Mouse (Mus musculus): ENCODE results near the gene Ntf5.

The Ntf5 gene

GRCm38 (mm10) chr7:45435038-45435437 is 21.5 kb downstream of the Ntf5 start:
- peak in 1 of 2 experiments; percentile 16 for DNase-seq (ENCODE audit: low spot score in 2 of 2)

GRCm38 (mm10) chr7:45436444-45436843 is 22.9 kb downstream of the Ntf5 start:
- DNase-seq (ENCODE audit: low spot score in 2 of 2) = no peak

DNA sequence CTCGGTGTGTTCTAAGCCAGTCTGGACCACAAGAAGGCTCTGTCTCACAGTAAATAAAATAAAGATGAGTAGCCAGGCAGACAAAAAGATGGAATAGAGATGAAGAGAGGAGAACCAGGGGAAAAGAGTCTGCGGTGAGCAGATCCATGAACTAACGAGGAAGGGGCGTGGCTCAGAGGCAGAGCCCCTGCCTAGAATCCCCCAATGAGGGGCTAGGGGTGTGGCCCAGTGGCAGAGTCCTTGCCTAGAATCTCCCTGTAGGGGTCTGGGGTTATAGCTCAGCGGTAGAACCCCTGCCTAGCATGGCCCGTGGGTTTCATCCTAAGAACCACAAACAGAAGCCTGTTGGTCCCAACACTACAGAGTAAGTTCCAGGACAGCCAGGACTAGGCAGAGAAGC is 23.6 kb downstream of the Ntf5 start:
- DNase-seq (ENCODE audit: low spot score in 2 of 2) = no peak

DNA sequence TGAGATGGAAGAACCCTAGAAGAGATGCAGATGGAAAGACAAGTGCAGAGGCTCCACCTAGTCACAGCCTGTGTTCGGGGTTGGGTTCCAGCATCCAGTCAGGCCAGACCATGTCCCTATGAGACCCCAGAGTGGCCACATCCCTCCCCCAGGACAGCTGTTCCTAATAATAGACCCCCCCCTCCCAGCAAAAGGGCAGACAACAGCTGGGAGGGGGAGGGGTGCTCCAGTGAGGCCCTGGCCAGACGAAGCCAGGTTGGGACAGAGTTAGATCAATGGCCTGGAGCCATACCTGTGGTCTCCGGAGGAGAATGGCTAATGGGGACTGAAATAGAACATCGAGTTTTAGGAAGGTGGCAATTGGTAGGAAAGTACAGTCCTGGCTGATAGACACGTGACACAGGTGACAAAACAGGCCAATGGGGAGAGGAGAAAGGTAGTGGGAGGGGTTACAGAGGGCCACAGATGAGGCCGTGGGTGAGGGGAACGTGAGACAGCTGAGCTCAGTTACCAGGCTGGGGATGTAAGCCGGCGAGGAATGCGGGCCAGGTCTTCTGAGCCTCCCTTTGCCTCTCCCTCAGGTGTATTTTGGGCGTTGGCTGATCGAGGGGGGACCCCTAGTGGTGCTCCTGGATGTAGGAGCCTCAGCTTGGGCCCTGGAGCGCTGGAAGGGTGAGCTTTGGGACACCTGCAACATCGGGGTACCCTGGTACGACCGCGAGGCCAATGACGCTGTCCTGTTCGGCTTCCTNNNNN is 24.2 kb downstream of the Ntf5 start, which contains the start of gene Ruvbl2:
Gene Ruvbl2 (minus strand): TSS at position 576 of the 756 bp plus-strand sequence.
- no peak for DNase-seq (ENCODE audit: low spot score in 2 of 2)

DNA sequence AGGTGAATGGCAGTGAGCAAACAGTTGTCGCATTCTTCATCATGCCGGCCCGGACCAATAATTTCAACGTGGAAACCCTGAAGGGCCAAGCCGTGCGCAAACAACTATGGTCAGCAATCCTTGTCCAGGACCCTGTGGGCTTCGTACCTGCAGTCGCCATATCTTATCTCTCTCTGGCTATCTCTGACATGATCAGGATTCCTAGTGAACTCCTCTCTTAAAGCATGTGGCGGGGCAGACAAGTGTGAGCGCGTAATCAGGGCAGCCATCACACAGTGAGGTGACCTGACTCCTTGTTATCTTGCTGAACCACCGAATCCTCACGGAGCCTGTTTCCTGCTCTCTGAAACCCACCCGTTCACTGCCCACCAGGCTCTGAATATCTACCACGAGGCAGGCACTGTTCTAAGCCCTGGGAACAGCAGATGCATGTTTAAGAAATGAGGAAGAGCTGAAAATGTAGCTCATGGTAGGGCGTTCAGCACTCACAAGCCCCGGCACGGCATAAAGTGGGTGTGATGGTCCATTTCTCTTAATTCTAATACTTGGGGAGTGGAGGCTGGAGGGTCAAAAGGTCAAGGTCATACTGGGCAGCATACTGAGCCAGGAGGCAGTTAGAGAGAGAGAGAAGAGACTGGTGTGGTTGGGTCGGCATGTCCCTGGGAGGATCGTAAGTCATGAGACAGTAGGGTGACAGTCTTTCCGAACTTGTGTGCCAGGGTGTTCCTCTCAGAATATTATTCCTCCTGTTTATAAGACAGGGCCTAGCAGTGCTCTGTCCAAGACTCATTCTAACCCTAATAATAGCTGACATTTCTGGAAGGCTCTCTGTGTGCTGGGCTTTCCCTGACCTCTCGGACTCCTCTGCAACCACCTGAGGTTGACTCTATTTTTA is 30.3 kb downstream of the Ntf5 start:
- no peak for DNase-seq (ENCODE audit: low spot score in 2 of 2)

GRCm38 (mm10) chr7:45446589-45446988 is 33.1 kb downstream of the Ntf5 start:
- DNase-seq (ENCODE audit: low spot score in 2 of 2) = no peak

DNA sequence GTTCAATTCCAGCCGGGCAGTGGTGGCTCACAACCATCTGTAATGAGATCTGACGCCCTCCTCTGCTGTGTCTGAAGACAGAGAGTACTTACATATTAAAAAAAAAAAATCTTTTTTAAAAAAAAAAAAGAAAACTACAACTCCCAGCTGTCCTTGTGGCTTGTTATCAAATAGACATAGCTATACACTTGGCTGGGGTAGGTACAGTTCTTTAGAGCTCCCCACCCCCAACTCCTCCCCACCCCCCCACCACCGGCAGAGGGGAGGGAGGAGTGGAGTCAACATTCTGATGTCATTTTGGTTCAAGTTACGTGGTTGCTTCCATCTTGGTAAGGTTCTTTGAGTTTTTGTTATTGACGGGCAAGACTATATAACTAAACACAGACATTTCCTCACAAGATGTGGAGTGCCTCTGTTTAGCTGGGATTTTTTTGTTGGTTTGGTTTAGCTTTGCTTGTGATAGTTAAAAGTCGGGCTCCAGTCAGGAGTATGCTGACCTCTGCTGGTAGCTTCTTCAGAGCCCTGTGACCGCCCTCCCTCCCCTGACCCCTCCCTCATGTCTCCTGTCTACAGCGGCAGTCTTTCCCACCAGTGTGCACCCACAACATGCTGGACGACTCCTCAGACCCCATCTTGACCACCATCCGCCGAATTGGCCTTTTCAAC is 34.0 kb downstream of the Ntf5 start:
- DNase-seq (ENCODE audit: low spot score in 2 of 2) = no peak

DNA sequence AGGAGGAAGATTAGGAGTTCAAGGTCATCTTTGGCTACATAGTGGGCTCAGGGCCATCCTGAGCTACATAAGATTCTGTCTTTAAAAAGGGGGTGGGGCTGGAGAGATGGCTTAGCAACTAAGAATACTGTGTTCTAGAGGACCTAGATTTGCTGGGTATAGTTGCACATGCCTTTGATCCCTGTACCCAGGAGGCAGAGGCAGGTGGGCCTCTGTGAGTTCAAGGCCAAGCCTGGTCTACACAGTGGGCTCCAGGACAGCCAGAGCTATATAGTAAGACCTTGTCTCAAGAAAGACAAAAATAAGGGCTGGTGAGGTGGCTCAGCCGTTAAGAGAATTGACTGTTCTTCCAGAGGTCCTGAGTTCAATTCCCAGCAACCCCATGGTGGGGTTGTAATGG is 36.5 kb downstream of the Ntf5 start:
- no peak for DNase-seq (ENCODE audit: low spot score in 2 of 2)

DNA sequence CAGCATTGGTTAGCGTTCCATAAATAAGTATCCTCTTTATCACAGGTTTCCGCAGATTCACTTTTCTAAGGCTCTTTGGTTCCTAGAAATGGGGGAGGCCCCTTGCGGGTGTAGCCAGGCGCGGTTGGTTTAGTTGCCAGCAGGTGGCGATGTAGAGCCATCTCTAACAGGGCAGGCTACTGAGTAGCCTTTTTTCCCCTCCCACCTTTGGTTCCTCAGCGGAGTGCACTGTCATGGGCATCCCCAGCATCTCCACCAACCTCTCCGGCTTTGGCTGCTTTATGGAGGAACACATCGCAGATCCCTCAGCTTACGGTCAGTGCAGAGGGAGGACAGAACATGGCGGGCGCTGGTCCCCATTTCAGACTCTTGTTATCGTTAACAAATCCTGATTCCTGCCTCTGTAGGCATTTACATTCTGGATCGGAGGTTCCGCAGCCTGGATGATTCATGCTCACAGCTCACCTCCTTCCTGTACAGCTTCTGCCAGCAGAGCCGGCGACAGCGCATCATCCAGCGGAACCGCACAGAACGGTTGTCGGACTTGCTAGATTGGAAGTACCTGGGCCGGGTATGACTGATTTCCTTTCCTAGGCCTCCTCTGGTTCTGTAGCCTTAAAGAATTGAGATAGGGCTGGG is 38.0 kb downstream of the Ntf5 start:
- peak; percentile 92 to 93 for DNase-seq (ENCODE audit: low spot score in 2 of 2)

GRCm38 (mm10) chr7:45454971-45455370 is 41.5 kb downstream of the Ntf5 start:
- no peak for DNase-seq (ENCODE audit: low spot score in 2 of 2)

GRCm38 (mm10) chr7:45455932-45456696 is 42.6 kb downstream of the Ntf5 start:
- no peak for DNase-seq (ENCODE audit: low spot score in 2 of 2)

- no peak for DNase-seq (ENCODE audit: low spot score in 2 of 2)
Measured at GRCm38 (mm10) chr7:45456721-45457203, 43.3 kb downstream of the Ntf5 start.

GRCm38 (mm10) chr7:45457204-45458060 is 43.9 kb downstream of the Ntf5 start:
- no peak for DNase-seq (ENCODE audit: low spot score in 2 of 2)

GRCm38 (mm10) chr7:45458748-45459563 is 45.5 kb downstream of the Ntf5 start:
- DNase-seq (ENCODE audit: low spot score in 2 of 2) = peak; percentile 66 to 75

DNA sequence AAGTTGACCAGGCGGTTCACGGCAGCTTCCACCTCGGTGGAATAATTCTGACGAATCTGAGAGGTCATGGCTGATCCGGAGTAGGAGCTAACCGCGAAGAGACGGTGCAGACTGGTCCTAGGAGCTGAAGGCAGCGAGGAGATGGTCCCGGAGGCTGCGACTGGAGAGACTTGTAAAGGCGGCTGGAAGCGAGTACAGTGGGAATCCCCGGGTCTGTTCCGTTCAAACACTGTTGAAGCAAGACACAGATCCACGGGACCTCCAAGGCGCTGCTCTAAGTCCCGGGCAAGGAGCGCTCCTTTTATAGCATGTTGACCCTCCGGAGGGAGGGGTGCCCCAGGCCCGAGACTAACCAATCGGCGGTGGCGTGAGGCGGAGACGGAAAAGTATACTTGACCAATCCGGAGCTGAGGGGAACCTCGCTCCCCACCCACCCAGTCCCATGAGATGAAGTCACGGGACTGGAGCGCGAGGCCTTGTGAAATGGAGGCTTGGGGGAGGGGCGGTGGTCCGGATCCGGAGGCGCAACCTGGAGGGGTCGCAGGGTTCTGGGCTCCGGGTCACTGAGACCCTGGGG is 46.2 kb downstream of the Ntf5 start, which contains the start of gene Ftl1:
Gene Ftl1 (minus strand): TSS at position 321 of the 577 bp plus-strand sequence.
- peak; percentile 96 for DNase-seq (ENCODE audit: low spot score in 2 of 2)

DNA sequence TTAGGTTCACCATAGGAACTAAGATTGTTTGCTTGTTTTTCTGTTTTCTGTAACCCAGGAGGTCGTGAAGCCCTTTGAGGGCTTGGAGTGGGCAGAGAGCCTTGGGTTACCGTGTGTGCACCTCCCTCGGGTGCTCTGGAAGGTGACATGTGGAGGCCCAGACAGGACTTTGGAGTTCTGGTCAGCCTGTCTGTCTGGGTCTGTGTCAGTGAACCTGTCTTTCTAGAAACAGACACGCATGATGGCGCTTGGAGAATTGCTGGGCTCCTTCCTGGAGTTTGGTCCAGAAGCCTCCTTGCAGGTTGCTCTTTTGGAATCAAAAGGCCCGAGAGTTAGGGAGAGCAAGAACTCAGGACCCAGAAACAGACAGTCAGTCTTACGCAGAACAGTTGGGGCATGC is 46.9 kb downstream of the Ntf5 start:
- DNase-seq (ENCODE audit: low spot score in 2 of 2) = no peak

GRCm38 (mm10) chr7:45460860-45461314 is 47.4 kb downstream of the Ntf5 start:
- no peak for DNase-seq (ENCODE audit: low spot score in 2 of 2)

- no peak for DNase-seq (ENCODE audit: low spot score in 2 of 2)
Measured at GRCm38 (mm10) chr7:45461326-45461725, 47.8 kb downstream of the Ntf5 start.
